Mouse (Mus musculus) hindbrain, embryonic 11.5 days (tissue): ENCODE data around the gene Celf5. TPM values are rescaled to one million over a fixed set of nuclear protein-coding genes. Genes with fewer than 3 reads are reported as not detected.

Experiments used
- ATAC-seq: fragments of 200-750 bp; cut with Nextera tagmentation; 2 replicates; pipeline ENCODE4 v1.8.0; 2017; ENCODE audit warnings: mild to moderate bottlenecking, moderate TSS enrichment, moderate library complexity; ENCODE audit not compliant: low FRiP score
- DNase-seq: peaks from one replicate; pipeline ENCODE4 v3.0.0-alpha.2; 2015; ENCODE audit warnings: low spot score
- H3K27ac ChIP-seq: fragments of 300-500 bp; sonication (generic); 2 replicates; pipeline ENCODE4 v1.5.1; 2014; ENCODE audit warnings: mild to moderate bottlenecking, low read depth, low read length
- H3K27me3 ChIP-seq: fragments of 300-500 bp; sonication (generic); 2 replicates; pipeline ENCODE4 v1.6.1; 2014; ENCODE audit warnings: mild to moderate bottlenecking, low read length, moderate library complexity, mixed read lengths; ENCODE audit not compliant: control insufficient read depth, insufficient read depth
- H3K36me3 ChIP-seq: fragments of 300-500 bp; sonication (generic); 2 replicates; pipeline ENCODE4 v1.6.1; 2014; ENCODE audit warnings: mild to moderate bottlenecking, low read length, moderate library complexity, mixed read lengths; ENCODE audit not compliant: control insufficient read depth, insufficient read depth
- H3K4me1 ChIP-seq: fragments of 300-500 bp; sonication (generic); replicated peaks from 2 replicates; pipeline ENCODE4 v1.6.1; 2014; ENCODE audit warnings: low read length, mixed read lengths; ENCODE audit not compliant: control insufficient read depth, insufficient read depth
- H3K4me2 ChIP-seq: fragments of 300-500 bp; sonication (generic); replicated peaks from 2 replicates; pipeline ENCODE4 v1.6.1; 2014; ENCODE audit warnings: mild to moderate bottlenecking, low read depth, low read length
- H3K4me3 ChIP-seq: fragments of 300-500 bp; sonication (generic); 2 replicates; pipeline ENCODE4 v1.5.1; 2014; ENCODE audit warnings: low read depth, low read length
- H3K9ac ChIP-seq: fragments of 300-500 bp; sonication (generic); 2 replicates; pipeline ENCODE4 v1.6.1; 2014; ENCODE audit warnings: low read depth, low read length
- H3K9me3 ChIP-seq: fragments of 300-500 bp; sonication (generic); 2 replicates; pipeline ENCODE4 v1.6.1; 2016; ENCODE audit warnings: low read length; ENCODE audit not compliant: control insufficient read depth
- WGBS: fragments of 180-500 bp; shearing (Covaris S2); extraction: QIAGEN DNeasy Blood & Tissue Kit; methylation state at CpG from one replicate; pipeline ENCODE4 v1.1.7; 2014; 5-methylcytosine and 5-hydroxymethylcytosine counted together
- polyA plus RNA-seq: library from polyadenylated mRNA; unstranded; fragments of >200 nt; fragmentation: Nextera tagmentation; extraction: Ambion mirVana; gene quantifications from 2 replicates; pipeline ENCODE4 v1.2.1, GENCODE M21; 2014

Celf5 gene
- polyA plus RNA-seq, 1 experiment from 2014 or later: 13.7 TPM

DNA sequence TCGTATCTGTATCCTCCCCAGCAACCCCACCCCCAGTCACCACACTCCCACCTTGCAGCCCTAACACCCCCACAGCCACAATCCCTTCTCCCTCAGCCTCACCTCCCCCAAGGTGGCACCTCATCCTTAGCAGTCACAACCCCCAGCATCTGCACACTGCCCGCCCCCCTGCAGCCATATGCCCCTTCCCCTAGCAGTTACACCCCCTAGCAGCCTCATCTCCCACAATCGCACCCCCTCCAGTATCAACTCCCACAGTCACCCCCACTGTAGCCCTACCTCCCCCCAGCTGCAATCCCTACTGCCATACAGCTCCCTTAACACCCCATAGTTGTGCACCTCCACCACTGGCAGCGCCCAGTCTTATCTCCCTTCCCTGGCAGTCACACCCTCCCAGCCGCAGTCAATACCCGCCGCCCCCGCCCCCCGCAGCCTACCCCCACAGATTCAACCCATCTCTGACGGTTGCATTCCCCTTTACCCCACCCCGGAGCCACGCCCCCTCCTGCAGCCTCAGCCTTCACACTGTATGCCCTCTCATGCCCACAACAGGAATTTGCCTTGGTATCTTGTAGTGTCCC is 25.4 kb downstream of the Celf5 start:
- DNase-seq: no peak
- WGBS: 51% methylated on average over 12 of the region's 12 CpGs
- H3K4me3 ChIP-seq: no peak overlapping the region

GRCm38 (mm10) chr10:81455181-81455895 is 27.2 kb downstream of the Celf5 start, which contains the start of gene Nfic:
Nfic (minus strand) TSS chr10:81455635.
- Histone ChIP-seq H3K36me3 (no peaks in the 10 kb centered on the region), H3K27ac (no peak within 1 kb of the TSS), H3K4me1 (0 out of 2 replicates have a peak, but pooled peaks cover 2% of the 10 kb centered on the region), H3K4me3 (no peak within 1 kb of the TSS), H3K27me3 (peaks cover 67% of the 10 kb centered on the region), H3K9ac (no peak within 1 kb of the TSS), H3K4me2 (no peak within 1 kb of the TSS), H3K9me3 (no peaks in the 10 kb centered on the region)
- DNase-seq (no peak), ATAC-seq (no peak)
- 64% methylated on average over 28 of the region's 28 CpGs for WGBS

More for the DNA sequence above, 25.4 kb downstream of the Celf5 start:
- no peak for ATAC-seq
- Histone ChIP-seq H3K27me3 (peaks cover 69% of the 10 kb centered on the region), H3K9me3 (no peaks in the 10 kb centered on the region), H3K4me2 (no peak overlapping the region), H3K9ac (no peak overlapping the region), H3K4me1 (0 out of 2 replicates have a peak, but pooled peaks cover 2% of the 10 kb centered on the region), H3K27ac (no peak overlapping the region), H3K36me3 (no peaks in the 10 kb centered on the region)

GRCm38 (mm10) chr10:81454106-81454505 is 28.4 kb downstream of the Celf5 start:
- Histone ChIP-seq H3K9me3 (no peaks in the 10 kb centered on the region), H3K9ac (no peak overlapping the region), H3K4me1 (0 out of 2 replicates have a peak, but pooled peaks cover 2% of the 10 kb centered on the region), H3K27ac (no peak overlapping the region), H3K27me3 (peaks cover 58% of the 10 kb centered on the region), H3K4me3 (no peak overlapping the region), H3K4me2 (no peak overlapping the region), H3K36me3 (no peaks in the 10 kb centered on the region)
- WGBS: 79% methylated on average over 2 of the region's 2 CpGs
- DNase-seq (no peak), ATAC-seq (no peak)

DNA sequence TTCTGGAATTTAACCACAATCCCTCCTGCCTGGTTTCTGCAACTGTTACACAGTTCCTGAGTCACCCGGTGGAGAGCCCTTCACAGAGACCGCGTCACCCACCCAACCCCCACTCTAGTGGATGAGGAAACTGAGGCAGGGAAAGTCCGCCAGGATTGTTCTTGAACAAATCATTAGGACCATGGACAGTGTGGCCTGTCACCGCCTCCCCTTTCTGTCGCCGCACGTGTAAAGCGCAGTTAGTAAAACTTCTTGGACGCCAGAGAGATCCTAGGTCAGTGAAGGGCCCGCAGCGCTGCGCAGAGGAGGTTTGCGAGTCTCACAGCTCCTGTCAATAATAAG is 29.6 kb downstream of the Celf5 start:
- Histone ChIP-seq H3K27ac (no peak overlapping the region), H3K9me3 (no peaks in the 10 kb centered on the region), H3K27me3 (peaks cover 57% of the 10 kb centered on the region), H3K36me3 (no peaks in the 10 kb centered on the region), H3K4me3 (no peak overlapping the region), H3K4me2 (no peak overlapping the region), H3K4me1 (0 out of 2 replicates have a peak, but pooled peaks cover 2% of the 10 kb centered on the region), H3K9ac (no peak overlapping the region)
- WGBS: 2% methylated on average over 14 of the region's 14 CpGs
- DNase-seq: no peak
- no peak for ATAC-seq

DNA sequence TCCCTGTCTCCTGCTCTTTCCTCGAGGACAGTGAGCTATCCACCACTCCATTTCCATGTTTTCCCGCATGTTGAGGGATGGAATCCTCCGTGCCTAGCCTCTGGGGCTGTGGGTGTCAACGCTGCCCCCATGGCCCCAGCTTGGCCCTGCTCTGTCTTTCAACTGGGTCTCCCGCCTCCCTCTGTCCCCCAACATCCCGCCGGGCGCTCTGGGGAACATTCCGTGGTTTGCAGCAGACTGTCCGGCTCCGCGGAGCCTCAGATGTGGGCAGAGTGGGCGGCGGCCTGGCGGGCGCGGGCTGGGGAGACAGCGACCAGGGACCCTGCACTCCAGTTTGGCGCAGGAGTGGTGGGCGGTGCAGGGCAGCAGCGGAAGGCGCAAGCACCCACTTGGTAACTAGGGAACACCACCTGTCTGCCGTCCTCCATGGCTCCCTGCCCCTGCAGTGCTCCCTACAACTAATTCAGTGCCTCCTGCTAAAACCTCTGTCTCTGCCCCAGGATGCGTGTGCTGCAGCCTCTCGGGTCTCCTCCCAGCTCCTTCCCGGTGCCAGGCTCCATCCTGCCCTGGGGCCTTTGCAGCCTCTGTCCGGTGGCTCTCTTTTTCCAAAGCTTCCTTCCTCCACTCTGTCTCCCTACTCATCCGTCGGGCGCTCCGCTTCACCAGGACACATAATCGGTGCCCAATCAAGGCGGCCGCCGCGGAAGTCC is 30.1 kb downstream of the Celf5 start:
- Histone ChIP-seq H3K36me3 (no peaks in the 10 kb centered on the region), H3K27me3 (peaks cover 54% of the 10 kb centered on the region), H3K4me1 (0 out of 2 replicates have a peak, but pooled peaks cover 2% of the 10 kb centered on the region), H3K27ac (no peak overlapping the region), H3K4me2 (no peak overlapping the region), H3K9ac (no peak overlapping the region), H3K4me3 (peak overlapping the region; percentile 10; the same call in 1 of the 2 replicates), H3K9me3 (no peaks in the 10 kb centered on the region)
- ATAC-seq (no peak), DNase-seq (no peak)
- WGBS: 13% methylated on average over 36 of the region's 36 CpGs

DNA sequence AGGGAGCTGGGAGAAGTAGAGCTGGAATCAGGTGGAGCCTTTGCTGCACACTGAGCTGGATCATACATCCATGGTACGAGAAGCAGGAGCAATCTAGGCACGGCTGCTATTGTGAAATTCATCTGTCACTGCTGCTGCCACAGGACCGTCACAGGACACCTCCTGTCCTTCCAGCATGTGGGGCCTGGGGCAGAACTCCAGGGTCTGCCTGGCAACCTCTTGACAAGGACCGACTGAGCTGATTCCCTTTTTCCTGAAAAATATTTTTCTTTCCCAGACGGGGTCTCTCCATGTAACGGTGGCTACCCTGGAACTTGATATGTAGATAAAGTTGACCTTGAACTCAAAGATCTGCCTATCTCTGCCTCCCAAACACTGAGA is 31.2 kb downstream of the Celf5 start:
- H3K27me3 ChIP-seq: peaks cover 52% of the 10 kb centered on the region

DNA sequence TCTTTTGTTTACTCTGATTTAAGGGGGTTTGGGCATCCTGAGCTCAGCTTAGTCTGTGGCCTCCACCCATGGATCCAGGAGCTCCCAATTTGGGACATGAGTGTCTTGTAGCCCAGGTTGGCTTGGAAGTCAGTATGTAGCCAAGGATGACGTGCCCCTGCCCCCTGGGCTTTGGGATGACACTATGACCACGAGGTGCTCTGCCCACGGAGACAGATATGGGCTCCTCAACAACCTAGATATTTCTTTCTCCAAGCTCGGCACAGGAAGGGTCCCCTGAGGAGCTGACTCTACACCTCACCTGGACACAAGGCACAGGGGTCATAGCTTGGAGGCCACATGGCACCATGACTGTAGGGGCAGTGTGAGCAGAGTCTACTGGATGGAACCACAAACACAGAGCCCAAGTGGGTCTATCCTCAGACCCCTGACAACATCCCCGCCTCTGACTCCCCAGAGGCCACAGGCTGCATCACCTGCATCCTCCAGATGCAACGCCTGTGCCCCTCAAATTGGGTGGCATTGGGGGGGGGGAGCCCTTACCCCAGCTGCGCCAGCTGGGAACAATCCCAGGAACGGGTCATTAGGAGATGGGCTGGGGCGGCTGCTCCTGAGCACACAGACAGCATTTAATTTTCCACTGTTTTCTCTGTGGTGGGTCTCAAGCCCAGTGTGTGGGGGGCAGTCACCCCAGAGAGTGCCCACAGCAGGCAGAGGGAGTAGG is 31.7 kb downstream of the Celf5 start:
- H3K9me3 ChIP-seq: no peaks in the 10 kb centered on the region
- no peak for DNase-seq
- no peak overlapping the region for H3K4me2 ChIP-seq
- 62% methylated on average over 9 of the region's 9 CpGs for WGBS
- no peaks in the 10 kb centered on the region for H3K36me3 ChIP-seq
- H3K4me1 ChIP-seq: 0 out of 2 replicates have a peak, but pooled peaks cover 2% of the 10 kb centered on the region
- H3K4me3 ChIP-seq: no peak overlapping the region
- ATAC-seq: no peak
- H3K9ac ChIP-seq: no peak overlapping the region
- H3K27me3 ChIP-seq: peaks cover 51% of the 10 kb centered on the region
- no peak overlapping the region for H3K27ac ChIP-seq

More for the DNA sequence above, 31.2 kb downstream of the Celf5 start:
- Histone ChIP-seq H3K4me1 (0 out of 2 replicates have a peak, but pooled peaks cover 2% of the 10 kb centered on the region), H3K9ac (no peak overlapping the region), H3K36me3 (no peaks in the 10 kb centered on the region), H3K27ac (no peak overlapping the region), H3K4me3 (no peak overlapping the region), H3K9me3 (no peaks in the 10 kb centered on the region), H3K4me2 (no peak overlapping the region)
- 65% methylated on average over 6 of the region's 6 CpGs for WGBS
- no peak for DNase-seq
- ATAC-seq: no peak

GRCm38 (mm10) chr10:81450140-81450539 is 32.4 kb downstream of the Celf5 start:
- Histone ChIP-seq H3K9me3 (no peaks in the 10 kb centered on the region), H3K27me3 (peaks cover 44% of the 10 kb centered on the region), H3K4me3 (no peak overlapping the region), H3K4me1 (0 out of 2 replicates have a peak, but pooled peaks cover 2% of the 10 kb centered on the region), H3K27ac (no peak overlapping the region), H3K4me2 (no peak overlapping the region), H3K9ac (no peak overlapping the region), H3K36me3 (no peaks in the 10 kb centered on the region)
- WGBS: 1% methylated on average over 7 of the region's 7 CpGs
- DNase-seq (peak; percentile 92), ATAC-seq (peak; percentile 63)
